Mouse (Mus musculus): ENCODE measurements at regions not wholly inside any gene's neighbourhood (a gene's known extent, or its start where the extent isn't known, plus 50 kb on each side); places are given as distances from the start of the nearest gene placed in this dataset.
A peak's percentile ranks its signal among the peaks of the same experiment; 100 is the strongest.

GRCm38 (mm10) chr15:5537432-5537831 is 293.4 kb upstream of the Ptger4 start:
- H3K4me3 ChIP-seq (replicated peaks in 1 of 3; ENCODE audit: low read depth in 2 of 3, low read length in 2 of 3, poor library complexity in 1 of 3), result no peak overlapping the region
- H3K27me3 ChIP-seq (replicated peaks), result no peaks in the 10 kb centered on the region
- no peaks in the 10 kb centered on the region for H3K9me3 ChIP-seq (replicated peaks; ENCODE audit: low read length)
- no peaks in the 10 kb centered on the region for H3K79me2 ChIP-seq (replicated peaks; ENCODE audit: control insufficient read depth, extremely low read depth, insufficient read depth, poor library complexity, severe bottlenecking)
- no peak overlapping the region for H3K27ac ChIP-seq (ENCODE audit: insufficient read depth, low read depth)
- DNase-seq (ENCODE audit: extremely low read depth), result no peak
- no peak overlapping the region for H3K4me2 ChIP-seq (ENCODE audit: insufficient read depth, low read depth, poor library complexity, severe bottlenecking)
- no peak for TF ChIP-seq POLR2A (IDR thresholded peaks at IDR 0.05; ENCODE audit: low read depth, low read length)
- no peak for TF ChIP-seq NELFE (IDR thresholded peaks at IDR 0.05; ENCODE audit: low read depth, low read length)
- no peak for TF ChIP-seq PAX5 (IDR thresholded peaks at IDR 0.05; ENCODE audit: low read length)
- TF ChIP-seq MXI1 (IDR thresholded peaks at IDR 0.05; ENCODE audit: low read depth, low read length), result no peak
- no peak for TF ChIP-seq EP300 (IDR thresholded peaks at IDR 0.05; ENCODE audit: low read length)
- no peak for TF ChIP-seq ELF1 (IDR thresholded peaks at IDR 0.05; ENCODE audit: low read depth, low read length)
- no peak for TF ChIP-seq JUN (IDR thresholded peaks at IDR 0.05; ENCODE audit: insufficient read depth, low read depth, low read length)
- TF ChIP-seq ZKSCAN1 (IDR thresholded peaks at IDR 0.05; ENCODE audit: borderline replicate concordance, low read depth, low read length), result no peak
- dilution Hi-C loops (cut with MboI; ENCODE audit: extremely low pct_ligation_motif_present, extremely low pct_unique_long_range_greater_than_20kb, low sequenced_read_pairs), result no loop called here
- in situ Hi-C loops (cut with MboI; ENCODE audit: low pct_ligation_motif_present, low pct_unique_long_range_greater_than_20kb, low sequenced_read_pairs), result no loop called here
- peaks cover 0 to 11% of the 10 kb centered on the region in 2 experiments; a peak in 2 of 4 replicates for H3K4me1 ChIP-seq (ENCODE audit: control insufficient read depth in 1 of 2, insufficient read depth in 2 of 2)
- H3K36me3 ChIP-seq (replicated peaks in 1 of 2; ENCODE audit: control insufficient read depth in 1 of 2, insufficient read depth in 1 of 2, low read length in 1 of 2), result no peaks in the 10 kb centered on the region
- H3K9ac ChIP-seq (ENCODE audit: insufficient read depth, low read depth), result no peak overlapping the region

DNA sequence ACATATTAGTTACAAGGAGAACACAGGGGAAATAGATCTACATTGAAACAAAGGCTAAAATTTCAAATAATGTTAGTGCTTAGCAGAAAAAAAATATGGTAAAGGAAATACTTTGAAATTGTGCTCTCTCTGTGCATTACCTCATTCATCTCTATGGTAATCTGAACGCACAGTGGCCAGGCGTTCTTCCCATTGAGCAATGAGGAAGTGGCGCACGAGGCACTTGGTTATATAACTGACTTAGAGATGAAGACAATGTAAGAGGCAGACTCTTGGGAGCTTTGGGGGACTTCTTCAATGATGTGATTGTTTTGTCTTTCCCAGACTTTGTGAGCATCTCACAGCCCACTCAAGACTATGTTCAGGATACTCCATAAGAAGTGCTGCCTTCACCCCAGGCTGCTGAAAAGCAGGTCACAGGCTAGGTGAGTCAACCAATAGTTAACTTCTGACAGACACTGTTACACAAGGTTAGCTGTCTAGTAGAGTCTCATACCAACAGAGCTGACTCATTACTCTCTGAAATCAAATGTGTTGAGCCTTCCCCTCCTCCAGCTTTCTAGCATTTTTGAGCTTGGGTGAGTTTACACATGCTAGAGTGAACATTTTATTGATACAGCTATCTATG is 295.4 kb upstream of the Ptger4 start:
- H3K4me1 ChIP-seq (ENCODE audit: control insufficient read depth in 1 of 2, insufficient read depth in 2 of 2), result peaks cover 0 to 11% of the 10 kb centered on the region in 2 experiments; a peak in 2 of 4 replicates
- H3K79me2 ChIP-seq (replicated peaks; ENCODE audit: control insufficient read depth, extremely low read depth, insufficient read depth, poor library complexity, severe bottlenecking), result no peaks in the 10 kb centered on the region
- H3K27me3 ChIP-seq (replicated peaks), result no peaks in the 10 kb centered on the region
- H3K9me3 ChIP-seq (replicated peaks; ENCODE audit: low read length), result no peaks in the 10 kb centered on the region
- no peak for DNase-seq (ENCODE audit: extremely low read depth)
- no peak overlapping the region for H3K4me2 ChIP-seq (ENCODE audit: insufficient read depth, low read depth, poor library complexity, severe bottlenecking)
- no peak overlapping the region for H3K27ac ChIP-seq (ENCODE audit: insufficient read depth, low read depth)
- in situ Hi-C loops (cut with MboI; ENCODE audit: low pct_ligation_motif_present, low pct_unique_long_range_greater_than_20kb, low sequenced_read_pairs), result no loop called here
- dilution Hi-C loops (cut with MboI; ENCODE audit: extremely low pct_ligation_motif_present, extremely low pct_unique_long_range_greater_than_20kb, low sequenced_read_pairs), result no loop called here
- H3K36me3 ChIP-seq (replicated peaks in 1 of 2; ENCODE audit: control insufficient read depth in 1 of 2, insufficient read depth in 1 of 2, low read length in 1 of 2), result no peaks in the 10 kb centered on the region
- H3K9ac ChIP-seq (ENCODE audit: insufficient read depth, low read depth), result no peak overlapping the region
- H3K4me3 ChIP-seq (replicated peaks in 1 of 3; ENCODE audit: low read depth in 2 of 3, low read length in 2 of 3, poor library complexity in 1 of 3), result no peak overlapping the region
- no peak for TF ChIP-seq TBP (conservative IDR thresholded peaks at IDR 0.05; ENCODE audit: low read depth, low read length)
- TF ChIP-seq JUND (conservative IDR thresholded peaks at IDR 0.05; ENCODE audit: low read depth, low read length), result no peak
- no peak for TF ChIP-seq POLR2AphosphoS2 (IDR thresholded peaks at IDR 0.05; ENCODE audit: low read depth, low read length)
- no peak for TF ChIP-seq HCFC1 (IDR thresholded peaks at IDR 0.05; ENCODE audit: low read depth, low read length)
- TF ChIP-seq USF1 (IDR thresholded peaks at IDR 0.05; ENCODE audit: low read depth, low read length), result no peak

GRCm38 (mm10) chr15:5554526-5554925 is 310.5 kb upstream of the Ptger4 start:
- Histone ChIP-seq H3K9me3 (replicated peaks; ENCODE audit: low read length) (peaks cover 3% of the 10 kb centered on the region), H3K4me2 (ENCODE audit: insufficient read depth, low read depth, poor library complexity, severe bottlenecking) (peak overlapping the region; percentile 62; the same call in 1 of the 2 replicates), H3K4me3 (replicated peaks in 1 of 3; ENCODE audit: low read depth in 2 of 3, low read length in 2 of 3, poor library complexity in 1 of 3) (no peak overlapping the region), H3K4me1 (ENCODE audit: control insufficient read depth in 1 of 2, insufficient read depth in 2 of 2) (peaks cover 3 to 36% of the 10 kb centered on the region in 2 experiments; a peak in 2 of 4 replicates), H3K36me3 (replicated peaks in 1 of 2; ENCODE audit: control insufficient read depth in 1 of 2, insufficient read depth in 1 of 2, low read length in 1 of 2) (no peaks in the 10 kb centered on the region), H3K27me3 (replicated peaks) (no peaks in the 10 kb centered on the region), H3K27ac (ENCODE audit: insufficient read depth, low read depth) (no peak overlapping the region), H3K9ac (ENCODE audit: insufficient read depth, low read depth) (peak overlapping the region; percentile 39; the same call in 1 of the 2 replicates), H3K79me2 (replicated peaks; ENCODE audit: control insufficient read depth, extremely low read depth, insufficient read depth, poor library complexity, severe bottlenecking) (no peaks in the 10 kb centered on the region)
- in situ Hi-C loops (cut with MboI; ENCODE audit: low pct_ligation_motif_present, low pct_unique_long_range_greater_than_20kb, low sequenced_read_pairs), result no loop called here
- TF ChIP-seq HCFC1 (IDR thresholded peaks at IDR 0.05; ENCODE audit: low read depth, low read length) (peak; percentile 56), ZC3H11A (IDR thresholded peaks at IDR 0.05; ENCODE audit: low read depth, low read length) (no peak), TBP (conservative IDR thresholded peaks at IDR 0.05; ENCODE audit: low read depth, low read length) (peak; percentile 63; the same call in 1 of the 2 replicates), ZKSCAN1 (IDR thresholded peaks at IDR 0.05; ENCODE audit: borderline replicate concordance, low read depth, low read length) (no peak), MYC (IDR thresholded peaks at IDR 0.05; ENCODE audit: low read depth, low read length) (0 out of 2 replicates have a peak, but pooled peaks have one; percentile 22), TCF12 (IDR thresholded peaks at IDR 0.05; ENCODE audit: low read depth, low read length) (0 out of 2 replicates have a peak, but pooled peaks have one; percentile 17), POLR2A (IDR thresholded peaks at IDR 0.05; ENCODE audit: low read depth, low read length) (peak; percentile 37; the same call in 1 of the 2 replicates)
- peak; percentile 54 for DNase-seq (ENCODE audit: extremely low read depth)
- dilution Hi-C loops (cut with MboI; ENCODE audit: extremely low pct_ligation_motif_present, extremely low pct_unique_long_range_greater_than_20kb, low sequenced_read_pairs), result no loop called here
